Mouse (Mus musculus) liver, adult 2 months (tissue): Measurements from ENCODE around the gene Mrpl42.

Source experiments
- CTCF ChIP-seq: fragments of 200-500 bp; IDR thresholded peaks from 2 replicates; pipeline ENCODE4 v1.5.1; 2011; ENCODE audit warnings: low read depth, low read length, control low read depth
- POLR2A ChIP-seq: fragments of 200-500 bp; IDR thresholded peaks from 2 replicates; pipeline ENCODE4 v1.6.1; 2011; ENCODE audit warnings: low read length, control low read depth; ENCODE audit not compliant: insufficient read depth; ENCODE audit errors: extremely low read depth

- TF ChIP-seq POLR2A (no peak), CTCF (no peak)
Measured at GRCm38 (mm10) chr10:95544004-95544403, 42.3 kb upstream of the Mrpl42 start.
